Mouse (Mus musculus): ENCODE results near the gene Spem2. TPM values are rescaled to one million over a fixed set of nuclear protein-coding genes. Genes with fewer than 3 reads are reported as not detected.
A peak's percentile ranks its signal among the peaks of the same experiment; 100 is the strongest.
"Not testable (repeated sequence)": the region's sequence is repeated elsewhere in the genome, so short reads cannot be mapped to it uniquely, and the experiment has no call there.

Gene Spem2
- 0.16 TPM in 1 of 2 replicates, not detected in the other for polyA plus RNA-seq (2014; fragmentation: Nextera tagmentation; extraction: Ambion mirVana)

DNA sequence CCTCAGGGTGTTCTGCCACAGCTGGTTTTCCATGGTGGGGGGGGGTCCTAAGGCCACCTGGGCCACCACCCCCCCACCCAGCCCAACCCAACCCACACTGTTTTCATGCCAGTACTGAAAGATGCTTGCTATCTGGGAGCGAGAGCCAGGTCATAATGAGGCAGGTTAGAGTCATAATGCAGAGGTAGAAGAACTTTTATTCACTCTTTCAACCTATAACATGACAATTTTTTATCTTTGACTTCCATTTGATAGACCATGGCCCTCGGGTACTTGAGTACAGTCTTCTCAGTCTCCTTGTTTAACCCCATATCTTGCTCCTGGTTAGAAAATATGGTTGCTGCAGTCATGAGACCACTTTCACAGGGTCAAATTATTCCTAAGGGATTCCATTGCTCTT is at the start of gene Spem2:
Spem2 (minus strand) TSS at position 101 of the 400 bp plus-strand sequence.
- Histone ChIP-seq H3K27me3 (ENCODE audit: control insufficient read depth, insufficient read depth, low read length) (no peaks in the 10 kb centered on the region), H3K27ac (ENCODE audit: low read depth, low read length) (no peak within 1 kb of the TSS), H3K4me1 (ENCODE audit: control insufficient read depth, insufficient read depth, low read length) (no peaks in the 10 kb centered on the region), H3K9me3 (ENCODE audit: control insufficient read depth, low read length) (no peaks in the 10 kb centered on the region), H3K36me3 (ENCODE audit: control insufficient read depth, insufficient read depth, low read length) (no peaks in the 10 kb centered on the region), H3K9ac (replicated peaks; ENCODE audit: low read depth, low read length) (no peak within 1 kb of the TSS), H3K4me3 (ENCODE audit: low read depth, low read length) (no peak within 1 kb of the TSS), H3K4me2 (ENCODE audit: low read depth, low read length) (no peak within 1 kb of the TSS)
- no peak for ATAC-seq (ENCODE audit: low read depth)
- 84% methylated on average over 2 of the region's 2 CpGs for WGBS

- 68% methylated on average over 9 of the region's 9 CpGs for WGBS
- H3K36me3 ChIP-seq (ENCODE audit: control insufficient read depth, insufficient read depth, low read length): no peaks in the 10 kb centered on the region
- ATAC-seq (ENCODE audit: low read depth): no peak
Measured at GRCm38 (mm10) chr11:69867335-69867734, 49.1 kb upstream of the Spem2 start.

DNA sequence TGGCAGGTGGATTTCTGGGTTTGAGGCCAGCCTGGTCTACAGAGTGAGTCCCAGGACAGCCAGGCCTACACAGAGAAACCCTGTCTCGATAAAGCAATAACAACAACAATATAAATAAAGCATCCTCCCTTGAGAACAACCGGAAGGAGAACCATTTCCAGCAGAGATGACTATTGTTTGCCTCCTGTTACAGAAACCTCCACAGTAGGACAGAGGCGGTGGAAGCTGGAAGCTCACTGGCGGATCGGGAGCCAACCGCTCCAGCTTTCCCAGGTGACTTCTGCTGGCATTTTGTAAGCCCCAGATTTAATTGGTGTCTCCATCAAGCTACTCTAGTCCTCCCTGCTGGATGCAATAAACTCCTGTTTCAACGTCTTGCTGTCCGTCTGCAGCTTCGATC is 47.3 kb upstream of the Spem2 start:
- no peaks in the 10 kb centered on the region for H3K36me3 ChIP-seq (ENCODE audit: control insufficient read depth, insufficient read depth, low read length)
- no peak for ATAC-seq (ENCODE audit: low read depth)
- H3K4me3 ChIP-seq (ENCODE audit: low read depth, low read length): no peak overlapping the region
- H3K4me2 ChIP-seq (ENCODE audit: low read depth, low read length): no peak overlapping the region
- no peaks in the 10 kb centered on the region for H3K27me3 ChIP-seq (ENCODE audit: control insufficient read depth, insufficient read depth, low read length)
- no peaks in the 10 kb centered on the region for H3K9me3 ChIP-seq (ENCODE audit: control insufficient read depth, low read length)
- H3K4me1 ChIP-seq (ENCODE audit: control insufficient read depth, insufficient read depth, low read length): no peaks in the 10 kb centered on the region
- no peak overlapping the region for H3K9ac ChIP-seq (replicated peaks; ENCODE audit: low read depth, low read length)
- WGBS: 78% methylated on average over 9 of the region's 9 CpGs
- H3K27ac ChIP-seq (ENCODE audit: low read depth, low read length): no peak overlapping the region

More at GRCm38 (mm10) chr11:69867335-69867734, 49.1 kb upstream of the Spem2 start:
- Histone ChIP-seq H3K27ac (ENCODE audit: low read depth, low read length) (no peak overlapping the region), H3K4me3 (ENCODE audit: low read depth, low read length) (no peak overlapping the region), H3K27me3 (ENCODE audit: control insufficient read depth, insufficient read depth, low read length) (no peaks in the 10 kb centered on the region), H3K9me3 (ENCODE audit: control insufficient read depth, low read length) (no peaks in the 10 kb centered on the region), H3K4me1 (ENCODE audit: control insufficient read depth, insufficient read depth, low read length) (no peaks in the 10 kb centered on the region), H3K9ac (replicated peaks; ENCODE audit: low read depth, low read length) (no peak overlapping the region), H3K4me2 (ENCODE audit: low read depth, low read length) (no peak overlapping the region)

DNA sequence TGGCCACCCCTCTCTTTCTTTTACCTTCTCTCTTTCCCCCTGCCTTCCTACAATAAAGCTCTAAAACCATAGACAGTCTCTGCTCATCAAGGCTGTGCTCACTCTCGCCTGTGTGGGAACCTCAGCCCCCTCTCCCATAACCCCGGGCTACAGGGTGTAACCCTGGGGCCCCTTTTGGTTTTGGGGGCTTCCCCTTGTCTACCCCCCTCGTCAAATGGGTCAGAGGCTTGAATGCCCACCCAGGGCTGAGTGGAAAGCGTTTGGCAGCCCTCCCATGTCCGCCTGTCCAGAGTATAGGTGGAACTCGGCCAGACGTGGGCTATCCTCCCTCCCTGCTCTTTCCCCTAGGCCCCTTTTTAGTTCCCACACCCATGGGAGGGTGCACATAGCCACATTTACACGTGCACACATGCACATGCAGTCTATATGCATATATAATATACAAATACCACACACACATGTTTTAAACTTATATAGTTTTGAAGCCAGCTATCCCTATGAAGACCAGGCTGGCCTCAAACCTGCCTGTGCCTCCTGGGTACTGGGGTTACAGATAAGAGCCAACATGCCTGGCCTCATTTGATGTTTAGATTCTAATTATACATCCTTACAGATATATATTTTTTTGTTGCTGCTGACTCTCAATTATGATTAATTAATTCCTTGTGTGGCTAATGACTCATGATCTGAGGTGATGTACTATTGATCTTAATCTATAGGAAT is 46.0 kb upstream of the Spem2 start:
- no peaks in the 10 kb centered on the region for H3K4me1 ChIP-seq (ENCODE audit: control insufficient read depth, insufficient read depth, low read length)
- 0 out of 2 replicates have a peak, but pooled peaks cover under 1% of the 10 kb centered on the region for H3K27me3 ChIP-seq (ENCODE audit: control insufficient read depth, insufficient read depth, low read length)
- no peak overlapping the region for H3K9ac ChIP-seq (replicated peaks; ENCODE audit: low read depth, low read length)
- 46% methylated on average over 8 of the region's 8 CpGs for WGBS
- H3K36me3 ChIP-seq (ENCODE audit: control insufficient read depth, insufficient read depth, low read length): no peaks in the 10 kb centered on the region
- ATAC-seq (ENCODE audit: low read depth): no peak
- no peak overlapping the region for H3K4me3 ChIP-seq (ENCODE audit: low read depth, low read length)
- no peak overlapping the region for H3K27ac ChIP-seq (ENCODE audit: low read depth, low read length)
- no peak overlapping the region for H3K4me2 ChIP-seq (ENCODE audit: low read depth, low read length)
- no peaks in the 10 kb centered on the region for H3K9me3 ChIP-seq (ENCODE audit: control insufficient read depth, low read length)

DNA sequence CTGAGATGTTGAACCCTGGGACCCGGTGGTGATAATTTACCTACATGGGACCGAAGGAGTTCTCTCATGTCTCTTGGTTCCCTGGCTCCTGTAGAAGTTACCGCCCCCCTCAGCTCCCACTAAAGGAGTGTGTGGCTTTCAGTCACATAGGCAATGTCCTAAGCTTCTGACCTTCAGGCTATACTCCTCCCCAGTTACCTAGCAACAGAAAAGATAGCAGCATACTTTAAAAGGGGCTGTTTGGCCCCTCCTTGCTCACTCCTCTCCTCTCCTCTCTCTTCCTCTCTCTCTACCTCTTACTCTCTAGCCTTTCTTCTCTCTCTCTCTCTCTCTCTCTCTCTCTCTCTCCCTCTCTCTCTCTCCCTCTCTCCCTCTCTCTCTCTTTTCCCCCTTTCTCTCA is 45.5 kb upstream of the Spem2 start:
- H3K27ac ChIP-seq (ENCODE audit: low read depth, low read length); ATAC-seq (ENCODE audit: low read depth); H3K4me3 ChIP-seq (ENCODE audit: low read depth, low read length); H3K36me3 ChIP-seq (ENCODE audit: control insufficient read depth, insufficient read depth, low read length); H3K4me2 ChIP-seq (ENCODE audit: low read depth, low read length); H3K27me3 ChIP-seq (ENCODE audit: control insufficient read depth, insufficient read depth, low read length); H3K4me1 ChIP-seq (ENCODE audit: control insufficient read depth, insufficient read depth, low read length); H3K9me3 ChIP-seq (ENCODE audit: control insufficient read depth, low read length); H3K9ac ChIP-seq (replicated peaks; ENCODE audit: low read depth, low read length): not testable (repeated sequence)
- WGBS: 68% methylated on average over 3 of the region's 3 CpGs

DNA sequence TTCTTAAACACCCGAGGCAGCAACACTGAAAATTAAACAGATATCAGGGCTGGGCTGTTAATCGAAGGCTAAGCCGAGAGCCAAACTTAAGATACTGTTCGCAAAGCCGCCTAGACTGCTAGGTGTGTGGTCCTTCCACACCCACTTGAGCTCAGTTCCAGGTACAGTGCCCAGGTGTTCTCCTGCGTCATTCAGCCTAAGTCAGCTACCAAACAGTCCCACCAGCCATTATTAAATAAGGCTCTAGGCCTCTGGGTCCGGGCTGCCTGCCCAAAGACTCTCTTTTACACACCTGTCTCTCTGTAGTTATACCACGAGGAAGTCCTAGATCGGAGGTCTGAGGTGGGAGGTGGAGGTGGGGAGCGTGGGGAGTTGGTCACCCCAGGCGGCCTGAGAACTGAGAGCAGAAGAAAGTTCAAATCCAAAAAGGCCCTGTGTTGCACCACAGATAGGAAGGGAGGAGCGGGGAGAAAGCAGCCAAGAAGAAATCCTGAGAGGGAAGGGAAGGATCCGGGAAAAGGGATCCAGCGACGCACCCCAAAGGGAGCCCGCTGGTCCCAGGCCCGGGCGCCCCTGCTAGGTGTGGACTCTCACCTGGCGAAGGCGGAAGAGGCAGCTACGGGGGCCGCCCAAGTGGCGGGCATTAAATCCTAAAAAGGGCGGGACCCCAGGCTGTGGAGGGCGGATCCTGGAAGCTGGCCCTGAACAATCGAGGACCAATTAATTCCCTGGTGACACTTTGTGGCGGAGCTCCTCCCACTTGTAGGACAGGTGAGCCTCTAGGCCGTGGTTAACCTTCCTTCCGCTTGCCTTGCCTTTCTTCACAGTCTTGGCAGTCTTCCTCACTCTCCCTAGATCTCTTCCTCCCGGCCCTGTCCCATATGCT is 40.1 kb upstream of the Spem2 start, which contains the start of gene Tnk1:
Tnk1 (minus strand) TSS at position 618 of the 886 bp plus-strand sequence.
- Histone ChIP-seq H3K27me3 (ENCODE audit: control insufficient read depth, insufficient read depth, low read length) (peaks cover 10% of the 10 kb centered on the region; the same call in 1 of the 2 replicates), H3K4me1 (ENCODE audit: control insufficient read depth, insufficient read depth, low read length) (no peaks in the 10 kb centered on the region), H3K36me3 (ENCODE audit: control insufficient read depth, insufficient read depth, low read length) (no peaks in the 10 kb centered on the region), H3K4me2 (ENCODE audit: low read depth, low read length) (no peak within 1 kb of the TSS), H3K4me3 (ENCODE audit: low read depth, low read length) (no peak within 1 kb of the TSS), H3K9me3 (ENCODE audit: control insufficient read depth, low read length) (no peaks in the 10 kb centered on the region), H3K27ac (ENCODE audit: low read depth, low read length) (no peak within 1 kb of the TSS), H3K9ac (replicated peaks; ENCODE audit: low read depth, low read length) (no peak within 1 kb of the TSS)
- ATAC-seq (ENCODE audit: low read depth): no peak
- WGBS: 19% methylated on average over 30 of the region's 30 CpGs

GRCm38 (mm10) chr11:69855347-69855746 is 37.1 kb upstream of the Spem2 start:
- peak; percentile 66; the same call in 1 of the 2 replicates for ATAC-seq (ENCODE audit: low read depth)
- Histone ChIP-seq H3K4me2 (ENCODE audit: low read depth, low read length) (no peak overlapping the region), H3K9me3 (ENCODE audit: control insufficient read depth, low read length) (no peaks in the 10 kb centered on the region), H3K27me3 (ENCODE audit: control insufficient read depth, insufficient read depth, low read length) (peaks cover 10% of the 10 kb centered on the region; the same call in 1 of the 2 replicates), H3K4me3 (ENCODE audit: low read depth, low read length) (no peak overlapping the region), H3K27ac (ENCODE audit: low read depth, low read length) (no peak overlapping the region), H3K4me1 (ENCODE audit: control insufficient read depth, insufficient read depth, low read length) (0 out of 2 replicates have a peak, but pooled peaks cover 2% of the 10 kb centered on the region), H3K36me3 (ENCODE audit: control insufficient read depth, insufficient read depth, low read length) (peaks cover 8% of the 10 kb centered on the region; the same call in 1 of the 2 replicates), H3K9ac (replicated peaks; ENCODE audit: low read depth, low read length) (no peak overlapping the region)
- 24% methylated on average over 16 of the region's 16 CpGs for WGBS

GRCm38 (mm10) chr11:69854680-69855079 is 36.4 kb upstream of the Spem2 start:
- H3K36me3 ChIP-seq (ENCODE audit: control insufficient read depth, insufficient read depth, low read length): peaks cover 9% of the 10 kb centered on the region; the same call in 1 of the 2 replicates

More at GRCm38 (mm10) chr11:69854680-69855079, 36.4 kb upstream of the Spem2 start:
- H3K27me3 ChIP-seq (ENCODE audit: control insufficient read depth, insufficient read depth, low read length): peaks cover 10% of the 10 kb centered on the region; the same call in 1 of the 2 replicates
- 88% methylated on average over 10 of the region's 10 CpGs for WGBS
- 0 out of 2 replicates have a peak, but pooled peaks cover 2% of the 10 kb centered on the region for H3K4me1 ChIP-seq (ENCODE audit: control insufficient read depth, insufficient read depth, low read length)
- H3K27ac ChIP-seq (ENCODE audit: low read depth, low read length): no peak overlapping the region
- no peak overlapping the region for H3K9ac ChIP-seq (replicated peaks; ENCODE audit: low read depth, low read length)
- no peak overlapping the region for H3K4me2 ChIP-seq (ENCODE audit: low read depth, low read length)
- no peak for ATAC-seq (ENCODE audit: low read depth)
- no peaks in the 10 kb centered on the region for H3K9me3 ChIP-seq (ENCODE audit: control insufficient read depth, low read length)
- no peak overlapping the region for H3K4me3 ChIP-seq (ENCODE audit: low read depth, low read length)
